In genomic region chr3:108535896-108536516, GRCm38 (mm10) we compare ENCODE assay signal across 8 mouse cellular contexts. TPM values are rescaled to one million over a fixed set of nuclear protein-coding genes. Genes with fewer than 3 reads are reported as not detected.
DNase-seq lines count a peak whose midpoint lies in the region; ATAC-seq and TF ChIP-seq lines count a peak whose summit lies in the region.

No protein-coding gene starts in this region.

- no peaks in the 10 kb centered on the region for H3K9me3 ChIP-seq in liver, embryonic 13.5 days (replicated peaks)
- H3K9me3 ChIP-seq in embryonic facial prominence, embryonic 15.5 days (replicated peaks) = no peaks in the 10 kb centered on the region
- no peaks in the 10 kb centered on the region for H3K9me3 ChIP-seq in hindbrain, embryonic 15.5 days
- H3K9me3 ChIP-seq in midbrain, postnatal 0 days (ENCODE audit: low read length) = no peaks in the 10 kb centered on the region

- peak overlapping the region; percentile 41; the same call in 1 of the 2 replicates for H3K4me2 ChIP-seq in liver, embryonic 13.5 days
- H3K4me2 ChIP-seq in embryonic facial prominence, embryonic 15.5 days (replicated peaks) = peak overlapping the region; percentile 76
- H3K4me2 ChIP-seq in hindbrain, embryonic 15.5 days = peak overlapping the region; percentile 81
- H3K4me2 ChIP-seq in midbrain, postnatal 0 days (ENCODE audit: low read depth, low read length, poor library complexity, severe bottlenecking) = peak overlapping the region; percentile 57

- peaks cover 37% of the 10 kb centered on the region for H3K27me3 ChIP-seq in liver, embryonic 13.5 days
- H3K27me3 ChIP-seq in embryonic facial prominence, embryonic 15.5 days = peaks cover 14% of the 10 kb centered on the region
- H3K27me3 ChIP-seq in hindbrain, embryonic 15.5 days = no peaks in the 10 kb centered on the region
- H3K27me3 ChIP-seq in midbrain, postnatal 0 days (ENCODE audit: insufficient read depth, low read length) = no peaks in the 10 kb centered on the region

- 11% methylated on average over 15 of the region's 15 CpGs for WGBS in liver, embryonic 13.5 days (ENCODE audit: insufficient replicate concordance)
- 5% methylated on average over 15 of the region's 15 CpGs for WGBS in embryonic facial prominence, embryonic 15.5 days
- 4% methylated on average over 15 of the region's 15 CpGs for WGBS in hindbrain, embryonic 15.5 days
- 6% methylated on average over 15 of the region's 15 CpGs for WGBS in midbrain, postnatal 0 days

- no peak for TF ChIP-seq CTCF in midbrain, postnatal 0 days (IDR thresholded peaks at IDR 0.05)

- 0 out of 2 replicates have a peak overlapping the region, but pooled peaks have one; percentile 31 for H3K4me3 ChIP-seq in liver, embryonic 13.5 days (replicated peaks)
- peak overlapping the region; percentile 41 for H3K4me3 ChIP-seq in embryonic facial prominence, embryonic 15.5 days (replicated peaks)
- peak overlapping the region; percentile 47 for H3K4me3 ChIP-seq in hindbrain, embryonic 15.5 days
- peak overlapping the region; percentile 46 for H3K4me3 ChIP-seq in midbrain, postnatal 0 days (ENCODE audit: low read depth, low read length)

- H3K27ac ChIP-seq in liver, embryonic 13.5 days = no peak overlapping the region
- H3K27ac ChIP-seq in embryonic facial prominence, embryonic 15.5 days (replicated peaks) = no peak overlapping the region
- H3K27ac ChIP-seq in hindbrain, embryonic 15.5 days (replicated peaks) = peak overlapping the region; percentile 82
- H3K27ac ChIP-seq in midbrain, postnatal 0 days (ENCODE audit: low read depth, low read length) = peak overlapping the region; percentile 59; the same call in 1 of the 2 replicates

- H3K9ac ChIP-seq in liver, embryonic 13.5 days = no peak overlapping the region
- H3K9ac ChIP-seq in embryonic facial prominence, embryonic 15.5 days = no peak overlapping the region
- H3K9ac ChIP-seq in hindbrain, embryonic 15.5 days = peak overlapping the region; percentile 48
- H3K9ac ChIP-seq in midbrain, postnatal 0 days (replicated peaks; ENCODE audit: low read length, poor library complexity, severe bottlenecking) = peak overlapping the region; percentile 47

- no peak for DNase-seq in liver, embryonic 13.5 days
- DNase-seq in liver = no peak
- no peak for DNase-seq in midbrain, postnatal 0 days (ENCODE audit: low spot score)
- no peak for DNase-seq in urinary bladder, postnatal 36 days (ENCODE audit: low spot score in 2 of 2)
- no peak for DNase-seq in layer of hippocampus, postnatal 36 days
- no peak for DNase-seq in retina, embryonic 14.5 days (ENCODE audit: low spot score)

- H3K36me3 ChIP-seq in liver, embryonic 13.5 days = no peaks in the 10 kb centered on the region
- H3K36me3 ChIP-seq in embryonic facial prominence, embryonic 15.5 days = no peaks in the 10 kb centered on the region
- H3K36me3 ChIP-seq in hindbrain, embryonic 15.5 days = no peaks in the 10 kb centered on the region
- no peaks in the 10 kb centered on the region for H3K36me3 ChIP-seq in midbrain, postnatal 0 days (ENCODE audit: insufficient read depth, low read length)

- ATAC-seq in liver, embryonic 13.5 days (ENCODE audit: low read depth) = no peak
- ATAC-seq in embryonic facial prominence, embryonic 15.5 days (ENCODE audit: insufficient number of reproducible peaks, low FRiP score, low TSS enrichment, low read depth) = no peak
- ATAC-seq in hindbrain, embryonic 15.5 days (ENCODE audit: low FRiP score, low read depth) = no peak
- no peak for ATAC-seq in midbrain, postnatal 0 days (ENCODE audit: low FRiP score)

- H3K4me1 ChIP-seq in liver, embryonic 13.5 days (replicated peaks) = peaks cover 17% of the 10 kb centered on the region
- peaks cover 4% of the 10 kb centered on the region for H3K4me1 ChIP-seq in embryonic facial prominence, embryonic 15.5 days
- peaks cover 12% of the 10 kb centered on the region for H3K4me1 ChIP-seq in hindbrain, embryonic 15.5 days (replicated peaks)
- H3K4me1 ChIP-seq in midbrain, postnatal 0 days (ENCODE audit: insufficient read depth, low read length) = peaks cover 3% of the 10 kb centered on the region; the same call in 1 of the 2 replicates

RNA-seq across cellular contexts. Expression of gene 5330417C22Rik, which starts 0.3 kb away (rescaled TPM):
- 0.09 and 0.10 TPM in 2 replicates for polyA plus RNA-seq in liver, embryonic 13.5 days (2015; fragmentation: Nextera tagmentation; extraction: Ambion mirVana)
- 3.3 and 4.1 TPM in 2 replicates for polyA plus RNA-seq in embryonic facial prominence, embryonic 15.5 days (2015; fragmentation: Nextera tagmentation; extraction: Ambion mirVana)
- 15.1 and 18.9 TPM in 2 replicates for polyA plus RNA-seq in hindbrain, embryonic 15.5 days (2015; fragmentation: Nextera tagmentation; extraction: Ambion mirVana)
- 10.1 and 16.1 TPM in 2 replicates for total RNA-seq in midbrain, postnatal 0 days (2014; rRNA removed)
- 19.8 and 22.9 TPM in 2 replicates for polyA plus RNA-seq in midbrain, postnatal 0 days (2015; fragmentation: Nextera tagmentation; extraction: Ambion mirVana)
- 10 to 100 TPM; 26.1 to 29.7 TPM for total RNA-seq in layer of hippocampus, postnatal 36 days (2021)

RNA-seq across cellular contexts. Expression of gene 1700013F07Rik, which starts 2.1 kb away (rescaled TPM):
- polyA plus RNA-seq in liver, embryonic 13.5 days (2015; fragmentation: Nextera tagmentation; extraction: Ambion mirVana) = not detected in 2 replicates
- 2.8 and 6.1 TPM in 2 replicates for polyA plus RNA-seq in embryonic facial prominence, embryonic 15.5 days (2015; fragmentation: Nextera tagmentation; extraction: Ambion mirVana)
- polyA plus RNA-seq in hindbrain, embryonic 15.5 days (2015; fragmentation: Nextera tagmentation; extraction: Ambion mirVana) = 2.4 and 2.5 TPM in 2 replicates
- 2.4 and 3.4 TPM in 2 replicates for total RNA-seq in midbrain, postnatal 0 days (2014; rRNA removed)
- 3.8 and 4.4 TPM in 2 replicates for polyA plus RNA-seq in midbrain, postnatal 0 days (2015; fragmentation: Nextera tagmentation; extraction: Ambion mirVana)
- total RNA-seq in layer of hippocampus, postnatal 36 days (2021) = 1 to 10 TPM; 2.4 to 2.9 TPM

RNA-seq across cellular contexts. Expression of gene Tmem167b, which starts 26.3 kb away (rescaled TPM):
- polyA plus RNA-seq in liver, embryonic 13.5 days (2015; fragmentation: Nextera tagmentation; extraction: Ambion mirVana) = 13.7 and 18.5 TPM in 2 replicates
- 48.6 and 49.6 TPM in 2 replicates for polyA plus RNA-seq in embryonic facial prominence, embryonic 15.5 days (2015; fragmentation: Nextera tagmentation; extraction: Ambion mirVana)
- 51.1 and 54.0 TPM in 2 replicates for polyA plus RNA-seq in hindbrain, embryonic 15.5 days (2015; fragmentation: Nextera tagmentation; extraction: Ambion mirVana)
- total RNA-seq in midbrain, postnatal 0 days (2014; rRNA removed) = 35.6 and 50.2 TPM in 2 replicates
- polyA plus RNA-seq in midbrain, postnatal 0 days (2015; fragmentation: Nextera tagmentation; extraction: Ambion mirVana) = 40.4 and 41.7 TPM in 2 replicates
- total RNA-seq in layer of hippocampus, postnatal 36 days (2021) = 10 to 100 TPM; 51.2 to 54.0 TPM

RNA-seq across cellular contexts. Expression of gene Taf13, which starts 35.5 kb away (rescaled TPM):
- 13.0 and 17.4 TPM in 2 replicates for polyA plus RNA-seq in liver, embryonic 13.5 days (2015; fragmentation: Nextera tagmentation; extraction: Ambion mirVana)
- 43.1 and 51.3 TPM in 2 replicates for polyA plus RNA-seq in embryonic facial prominence, embryonic 15.5 days (2015; fragmentation: Nextera tagmentation; extraction: Ambion mirVana)
- 46.2 and 52.8 TPM in 2 replicates for polyA plus RNA-seq in hindbrain, embryonic 15.5 days (2015; fragmentation: Nextera tagmentation; extraction: Ambion mirVana)
- 7.0 and 11.3 TPM in 2 replicates for total RNA-seq in midbrain, postnatal 0 days (2014; rRNA removed)
- polyA plus RNA-seq in midbrain, postnatal 0 days (2015; fragmentation: Nextera tagmentation; extraction: Ambion mirVana) = 43.2 and 44.1 TPM in 2 replicates
- total RNA-seq in layer of hippocampus, postnatal 36 days (2021) = 10 to 100 TPM; 25.1 to 26.2 TPM

RNA-seq across cellular contexts. Expression of gene Wdr47, which starts 55.1 kb away (rescaled TPM):
- 1.7 and 1.8 TPM in 2 replicates for polyA plus RNA-seq in liver, embryonic 13.5 days (2015; fragmentation: Nextera tagmentation; extraction: Ambion mirVana)
- polyA plus RNA-seq in embryonic facial prominence, embryonic 15.5 days (2015; fragmentation: Nextera tagmentation; extraction: Ambion mirVana) = 18.0 and 19.9 TPM in 2 replicates
- polyA plus RNA-seq in hindbrain, embryonic 15.5 days (2015; fragmentation: Nextera tagmentation; extraction: Ambion mirVana) = 103 and 105 TPM in 2 replicates
- total RNA-seq in midbrain, postnatal 0 days (2014; rRNA removed) = 77.6 and 84.9 TPM in 2 replicates
- polyA plus RNA-seq in midbrain, postnatal 0 days (2015; fragmentation: Nextera tagmentation; extraction: Ambion mirVana) = 80.1 and 86.0 TPM in 2 replicates
- total RNA-seq in layer of hippocampus, postnatal 36 days (2021) = 100 to 1,000 TPM; 129 to 132 TPM

Comparison
In these comparisons a context has a peak if more than half of its experiments do, and no peak if none do; other contexts are left out.
1. H3K27ac ChIP-seq: peak in hindbrain, embryonic 15.5 days (single experiment) and midbrain, postnatal 0 days (single experiment); none in liver, embryonic 13.5 days (single experiment) and embryonic facial prominence, embryonic 15.5 days (single experiment).
2. H3K9ac ChIP-seq: peak in hindbrain, embryonic 15.5 days (single experiment) and midbrain, postnatal 0 days (single experiment); none in liver, embryonic 13.5 days (single experiment) and embryonic facial prominence, embryonic 15.5 days (single experiment).
3. Peak in every context shown above with its lines, with median percentiles within 50 percentile points of each other: H3K4me2 ChIP-seq and H3K4me3 ChIP-seq.